Mouse (Mus musculus): ENCODE data around the gene Arpc1a.

DNA sequence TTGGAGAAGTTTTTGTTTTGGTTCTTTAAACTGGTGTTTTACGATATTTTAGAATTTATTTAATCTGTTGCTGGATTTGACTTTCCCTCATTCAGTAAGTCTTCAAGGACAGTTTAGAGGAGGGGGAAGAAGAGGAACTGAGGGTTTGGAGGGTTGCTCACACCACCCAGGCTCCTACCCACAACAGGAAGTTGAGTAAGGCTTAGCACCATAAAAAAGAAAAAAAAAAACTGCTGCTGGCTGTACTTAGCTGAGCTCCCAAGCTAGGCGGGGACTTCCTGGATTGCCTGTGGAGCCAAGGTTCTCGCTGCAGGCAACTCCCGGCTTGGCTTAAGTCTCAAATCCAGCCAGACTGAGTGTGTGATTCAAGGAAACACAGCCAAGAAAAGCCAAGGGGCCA lies 32.7 kb downstream of the Arpc1a start:
- TF ChIP-seq POLR2A (IDR thresholded peaks at IDR 0.05; ENCODE audit: borderline replicate concordance, insufficient read depth, low read length) = no peak
- no peak for TF ChIP-seq CTCF (IDR thresholded peaks at IDR 0.05; ENCODE audit: borderline replicate concordance, insufficient read depth, low read depth, low read length)

Data from cerebellum, adult 2 months (tissue).